Mouse (Mus musculus): ENCODE results near the gene Zp3r.
A peak's percentile ranks its signal among the peaks of the same experiment; 100 is the strongest.
"Not testable (repeated sequence)": the region's sequence is repeated elsewhere in the genome, so short reads cannot be mapped to it uniquely, and the experiment has no call there.

Gene Zp3r

GRCm38 (mm10) chr1:130629521-130629920 is at the start of gene Zp3r:
Gene Zp3r, minus strand, starts transcription at chr1:130629621.
- DNase-seq (ENCODE audit: low spot score): no peak

GRCm38 (mm10) chr1:130678551-130678950 is 49.1 kb upstream of the Zp3r start:
- DNase-seq (ENCODE audit: low spot score): no peak

- not testable (repeated sequence) for DNase-seq (ENCODE audit: low spot score)
Observed at GRCm38 (mm10) chr1:130663576-130663975, 34.2 kb upstream of the Zp3r start.

- no peak for DNase-seq (ENCODE audit: low spot score)
Observed at GRCm38 (mm10) chr1:130661454-130661853, 32.0 kb upstream of the Zp3r start, which contains the start of gene C4bp. Gene C4bp, minus strand, starts transcription at chr1:130661632.

GRCm38 (mm10) chr1:130659641-130660040 is 30.2 kb upstream of the Zp3r start:
- DNase-seq (ENCODE audit: low spot score): not testable (repeated sequence)

GRCm38 (mm10) chr1:130644103-130644502 is 14.7 kb upstream of the Zp3r start:
- DNase-seq (ENCODE audit: low spot score): no peak

GRCm38 (mm10) chr1:130640967-130641366 is 11.5 kb upstream of the Zp3r start:
- DNase-seq (ENCODE audit: low spot score): no peak

GRCm38 (mm10) chr1:130633761-130634410 is 4.5 kb upstream of the Zp3r start:
- peak; percentile 83 for DNase-seq (ENCODE audit: low spot score)

GRCm38 (mm10) chr1:130633316-130633715 is 3.9 kb upstream of the Zp3r start:
- no peak for DNase-seq (ENCODE audit: low spot score)

- no peak for DNase-seq (ENCODE audit: low spot score)
Observed at GRCm38 (mm10) chr1:130596291-130596690, 33.1 kb downstream of the Zp3r start.

GRCm38 (mm10) chr1:130588659-130589058 is 40.8 kb downstream of the Zp3r start:
- DNase-seq (ENCODE audit: low spot score): peak; percentile 17

- DNase-seq (ENCODE audit: low spot score): no peak
Observed at GRCm38 (mm10) chr1:130576389-130576788, 53.0 kb downstream of the Zp3r start.

- DNase-seq (ENCODE audit: low spot score): peak; percentile 42
Observed at GRCm38 (mm10) chr1:130575962-130576361, 53.5 kb downstream of the Zp3r start.

GRCm38 (mm10) chr1:130551407-130552249 is 77.8 kb downstream of the Zp3r start:
- no peak for DNase-seq (ENCODE audit: low spot score)

- no peak for DNase-seq (ENCODE audit: low spot score)
Observed at GRCm38 (mm10) chr1:130550242-130551167, 78.9 kb downstream of the Zp3r start.

- DNase-seq (ENCODE audit: low spot score): no peak
Observed at GRCm38 (mm10) chr1:130549698-130550097, 79.7 kb downstream of the Zp3r start.

GRCm38 (mm10) chr1:130549160-130549559 is 80.3 kb downstream of the Zp3r start:
- DNase-seq (ENCODE audit: low spot score): no peak

GRCm38 (mm10) chr1:130547674-130548429 is 81.6 kb downstream of the Zp3r start:
- peak; percentile 64 for DNase-seq (ENCODE audit: low spot score)
